Mouse (Mus musculus): ENCODE results near the gene Slc6a1. TPM values are rescaled to one million over a fixed set of nuclear protein-coding genes. Genes with fewer than 3 reads are reported as not detected.

The Slc6a1 gene
- polyA plus RNA-seq, 1 experiment from 2014 or later, result 0.04 TPM

DNA sequence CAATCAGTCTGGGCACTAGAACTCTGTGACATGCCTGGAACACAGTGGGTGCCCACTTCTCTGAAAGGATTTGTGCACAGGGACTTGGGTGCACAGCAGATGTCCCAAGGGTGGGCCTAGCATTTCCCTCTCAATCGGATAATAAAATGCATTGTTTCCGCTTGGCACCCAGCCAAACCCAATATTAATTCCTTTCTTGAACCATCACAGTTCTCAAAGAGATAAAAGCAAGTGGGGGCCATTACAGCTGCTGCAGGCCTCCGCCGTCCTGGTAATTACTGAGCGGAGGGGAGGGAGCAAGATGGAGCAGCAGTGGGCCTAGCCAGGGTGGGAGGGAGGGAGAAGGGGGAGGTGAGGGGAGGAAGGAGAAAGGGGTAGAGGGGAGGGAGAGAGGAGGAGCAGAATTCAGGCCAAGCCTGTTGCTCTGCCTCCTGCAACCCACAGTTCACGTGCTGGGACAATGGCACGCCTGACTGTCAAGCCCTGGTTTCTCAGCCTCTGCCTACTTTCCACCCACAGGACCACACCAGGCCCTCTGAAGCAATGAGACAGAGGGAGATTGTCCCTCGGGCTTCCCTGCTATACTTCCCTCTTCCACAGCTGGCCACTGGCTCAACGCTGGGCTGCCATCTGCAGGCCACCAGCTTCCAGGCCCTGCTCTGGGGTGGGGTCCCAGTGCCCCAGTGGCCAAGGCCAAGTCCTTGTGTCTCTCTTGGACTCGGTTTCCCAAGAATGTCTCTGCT, 15.0 kb downstream of the Slc6a1 start:
- Histone ChIP-seq H3K4me2 (ENCODE audit: low read depth, low read length) (no peak overlapping the region), H3K4me3 (ENCODE audit: low read depth, low read length) (no peak overlapping the region), H3K9ac (ENCODE audit: low read depth, low read length) (no peak overlapping the region), H3K4me1 (ENCODE audit: control insufficient read depth, low read depth, low read length) (no peaks in the 10 kb centered on the region), H3K27me3 (ENCODE audit: control insufficient read depth, insufficient read depth, low read depth, low read length) (no peaks in the 10 kb centered on the region), H3K27ac (ENCODE audit: low read length) (no peak overlapping the region), H3K9me3 (replicated peaks; ENCODE audit: control insufficient read depth, low read length) (no peaks in the 10 kb centered on the region), H3K36me3 (ENCODE audit: control insufficient read depth, insufficient read depth) (no peaks in the 10 kb centered on the region)
- WGBS (ENCODE audit: insufficient replicate concordance), result 46% methylated on average over 10 of the region's 10 CpGs
- no peak for ATAC-seq (ENCODE audit: low read depth)

- H3K27ac ChIP-seq (ENCODE audit: low read length), result no peak overlapping the region
- H3K27me3 ChIP-seq (ENCODE audit: control insufficient read depth, insufficient read depth, low read depth, low read length), result no peaks in the 10 kb centered on the region
- no peak for ATAC-seq (ENCODE audit: low read depth)
- no peaks in the 10 kb centered on the region for H3K36me3 ChIP-seq (ENCODE audit: control insufficient read depth, insufficient read depth)
- no peaks in the 10 kb centered on the region for H3K4me1 ChIP-seq (ENCODE audit: control insufficient read depth, low read depth, low read length)
- 58% methylated on average over 5 of the region's 5 CpGs for WGBS (ENCODE audit: insufficient replicate concordance)
- no peak overlapping the region for H3K4me3 ChIP-seq (ENCODE audit: low read depth, low read length)
- no peak overlapping the region for H3K9ac ChIP-seq (ENCODE audit: low read depth, low read length)
- H3K9me3 ChIP-seq (replicated peaks; ENCODE audit: control insufficient read depth, low read length), result no peaks in the 10 kb centered on the region
- no peak overlapping the region for H3K4me2 ChIP-seq (ENCODE audit: low read depth, low read length)
Observed at GRCm38 (mm10) chr6:114299699-114300098, 17.3 kb downstream of the Slc6a1 start.

- H3K9ac ChIP-seq (ENCODE audit: low read depth, low read length), result no peak overlapping the region
- H3K9me3 ChIP-seq (replicated peaks; ENCODE audit: control insufficient read depth, low read length), result no peaks in the 10 kb centered on the region
- H3K27me3 ChIP-seq (ENCODE audit: control insufficient read depth, insufficient read depth, low read depth, low read length), result no peaks in the 10 kb centered on the region
- no peaks in the 10 kb centered on the region for H3K4me1 ChIP-seq (ENCODE audit: control insufficient read depth, low read depth, low read length)
- WGBS (ENCODE audit: insufficient replicate concordance), result 70% methylated on average over 11 of the region's 11 CpGs
- H3K27ac ChIP-seq (ENCODE audit: low read length), result no peak overlapping the region
- ATAC-seq (ENCODE audit: low read depth), result no peak
- no peaks in the 10 kb centered on the region for H3K36me3 ChIP-seq (ENCODE audit: control insufficient read depth, insufficient read depth)
- H3K4me2 ChIP-seq (ENCODE audit: low read depth, low read length), result no peak overlapping the region
- H3K4me3 ChIP-seq (ENCODE audit: low read depth, low read length), result no peak overlapping the region
Observed at GRCm38 (mm10) chr6:114300737-114301136, 18.3 kb downstream of the Slc6a1 start.

DNA sequence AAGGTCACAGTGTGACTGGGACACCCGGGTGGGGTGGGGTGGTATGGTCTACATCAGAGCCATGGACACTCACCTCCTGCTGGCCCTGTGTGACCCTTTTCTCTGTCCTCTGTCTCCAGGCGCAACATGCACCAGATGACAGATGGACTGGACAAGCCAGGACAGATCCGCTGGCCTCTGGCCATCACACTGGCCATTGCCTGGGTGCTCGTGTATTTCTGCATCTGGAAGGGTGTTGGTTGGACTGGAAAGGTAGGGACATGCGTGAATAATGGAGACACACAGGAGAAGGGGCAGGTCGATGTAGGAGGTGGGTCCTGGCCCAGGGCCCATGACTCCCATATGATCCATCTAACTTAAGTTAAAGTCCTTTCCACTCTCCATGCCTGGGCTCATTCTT, 22.2 kb downstream of the Slc6a1 start:
- H3K4me3 ChIP-seq (ENCODE audit: low read depth, low read length), result no peak overlapping the region
- no peak overlapping the region for H3K9ac ChIP-seq (ENCODE audit: low read depth, low read length)
- WGBS (ENCODE audit: insufficient replicate concordance), result 50% methylated on average over 6 of the region's 6 CpGs
- no peak for ATAC-seq (ENCODE audit: low read depth)
- no peak overlapping the region for H3K27ac ChIP-seq (ENCODE audit: low read length)
- H3K9me3 ChIP-seq (replicated peaks; ENCODE audit: control insufficient read depth, low read length), result no peaks in the 10 kb centered on the region
- no peaks in the 10 kb centered on the region for H3K36me3 ChIP-seq (ENCODE audit: control insufficient read depth, insufficient read depth)
- no peaks in the 10 kb centered on the region for H3K27me3 ChIP-seq (ENCODE audit: control insufficient read depth, insufficient read depth, low read depth, low read length)
- no peak overlapping the region for H3K4me2 ChIP-seq (ENCODE audit: low read depth, low read length)
- no peaks in the 10 kb centered on the region for H3K4me1 ChIP-seq (ENCODE audit: control insufficient read depth, low read depth, low read length)

DNA sequence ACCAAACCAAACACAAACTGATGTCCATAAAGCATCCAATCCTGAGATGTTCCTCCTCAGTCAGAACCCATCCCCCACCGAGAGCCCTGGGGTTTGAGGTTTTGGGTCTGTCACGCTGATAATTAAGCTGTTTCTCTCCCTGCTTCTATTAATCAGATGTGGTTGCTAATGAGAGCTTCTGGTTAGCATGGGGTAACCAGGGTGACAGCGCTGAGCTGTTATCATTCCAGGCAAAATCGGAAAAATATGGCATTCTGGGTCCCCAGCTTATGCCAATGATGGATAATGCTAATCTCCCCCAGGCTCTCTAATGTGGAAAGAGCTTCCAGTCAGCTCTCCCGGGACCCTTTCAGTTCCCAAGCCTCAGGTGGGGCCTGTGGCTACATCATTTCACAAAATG, 38.1 kb downstream of the Slc6a1 start:
- H3K4me3 ChIP-seq (ENCODE audit: low read depth, low read length), result no peak overlapping the region
- no peak overlapping the region for H3K4me2 ChIP-seq (ENCODE audit: low read depth, low read length)
- no peak for ATAC-seq (ENCODE audit: low read depth)
- no peaks in the 10 kb centered on the region for H3K36me3 ChIP-seq (ENCODE audit: control insufficient read depth, insufficient read depth)
- H3K4me1 ChIP-seq (ENCODE audit: control insufficient read depth, low read depth, low read length), result no peaks in the 10 kb centered on the region
- no peaks in the 10 kb centered on the region for H3K27me3 ChIP-seq (ENCODE audit: control insufficient read depth, insufficient read depth, low read depth, low read length)
- no peak overlapping the region for H3K9ac ChIP-seq (ENCODE audit: low read depth, low read length)
- no peak overlapping the region for H3K27ac ChIP-seq (ENCODE audit: low read length)
- no peaks in the 10 kb centered on the region for H3K9me3 ChIP-seq (replicated peaks; ENCODE audit: control insufficient read depth, low read length)
- WGBS (ENCODE audit: insufficient replicate concordance), result 51% methylated on average over 5 of the region's 5 CpGs

GRCm38 (mm10) chr6:114321146-114321545, 38.7 kb downstream of the Slc6a1 start:
- H3K4me3 ChIP-seq (ENCODE audit: low read depth, low read length), result no peak overlapping the region
- H3K4me1 ChIP-seq (ENCODE audit: control insufficient read depth, low read depth, low read length), result no peaks in the 10 kb centered on the region
- no peak overlapping the region for H3K27ac ChIP-seq (ENCODE audit: low read length)
- no peaks in the 10 kb centered on the region for H3K27me3 ChIP-seq (ENCODE audit: control insufficient read depth, insufficient read depth, low read depth, low read length)
- no peaks in the 10 kb centered on the region for H3K9me3 ChIP-seq (replicated peaks; ENCODE audit: control insufficient read depth, low read length)
- 75% methylated on average over 3 of the region's 3 CpGs for WGBS (ENCODE audit: insufficient replicate concordance)
- no peak for ATAC-seq (ENCODE audit: low read depth)
- no peaks in the 10 kb centered on the region for H3K36me3 ChIP-seq (ENCODE audit: control insufficient read depth, insufficient read depth)
- no peak overlapping the region for H3K4me2 ChIP-seq (ENCODE audit: low read depth, low read length)
- H3K9ac ChIP-seq (ENCODE audit: low read depth, low read length), result no peak overlapping the region

GRCm38 (mm10) chr6:114322914-114323313, 40.5 kb downstream of the Slc6a1 start:
- Histone ChIP-seq H3K27ac (ENCODE audit: low read length) (no peak overlapping the region), H3K4me1 (ENCODE audit: control insufficient read depth, low read depth, low read length) (no peaks in the 10 kb centered on the region), H3K36me3 (ENCODE audit: control insufficient read depth, insufficient read depth) (no peaks in the 10 kb centered on the region), H3K27me3 (ENCODE audit: control insufficient read depth, insufficient read depth, low read depth, low read length) (no peaks in the 10 kb centered on the region), H3K4me2 (ENCODE audit: low read depth, low read length) (no peak overlapping the region), H3K4me3 (ENCODE audit: low read depth, low read length) (no peak overlapping the region), H3K9ac (ENCODE audit: low read depth, low read length) (no peak overlapping the region), H3K9me3 (replicated peaks; ENCODE audit: control insufficient read depth, low read length) (no peaks in the 10 kb centered on the region)
- no peak for ATAC-seq (ENCODE audit: low read depth)
- WGBS (ENCODE audit: insufficient replicate concordance), result 59% methylated on average over 3 of the region's 3 CpGs

DNA sequence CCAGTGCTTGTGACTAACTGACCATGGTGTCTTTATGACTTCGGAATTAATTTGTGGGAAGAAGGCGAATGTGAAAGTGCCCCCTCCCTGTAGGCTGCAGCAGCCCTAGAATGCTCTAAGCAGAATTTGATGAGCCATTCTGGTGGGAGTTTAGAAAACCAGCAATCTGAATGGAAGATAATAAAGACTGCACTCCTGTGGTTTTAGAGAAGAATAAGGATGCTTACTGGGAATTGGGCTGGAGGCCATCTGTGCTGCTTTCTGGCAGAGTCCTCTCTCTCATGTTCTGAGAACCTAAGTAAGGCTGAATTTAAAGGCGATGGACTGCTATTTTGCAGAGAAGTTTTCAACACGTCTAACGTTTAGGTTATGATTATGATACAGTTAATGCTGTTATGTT, 42.4 kb downstream of the Slc6a1 start:
- ATAC-seq (ENCODE audit: low read depth), result no peak
- no peak overlapping the region for H3K9ac ChIP-seq (ENCODE audit: low read depth, low read length)
- 75% methylated on average over 5 of the region's 5 CpGs for WGBS (ENCODE audit: insufficient replicate concordance)
- H3K27ac ChIP-seq (ENCODE audit: low read length), result no peak overlapping the region
- no peaks in the 10 kb centered on the region for H3K36me3 ChIP-seq (ENCODE audit: control insufficient read depth, insufficient read depth)
- no peaks in the 10 kb centered on the region for H3K4me1 ChIP-seq (ENCODE audit: control insufficient read depth, low read depth, low read length)
- no peaks in the 10 kb centered on the region for H3K27me3 ChIP-seq (ENCODE audit: control insufficient read depth, insufficient read depth, low read depth, low read length)
- no peak overlapping the region for H3K4me3 ChIP-seq (ENCODE audit: low read depth, low read length)
- no peaks in the 10 kb centered on the region for H3K9me3 ChIP-seq (replicated peaks; ENCODE audit: control insufficient read depth, low read length)
- H3K4me2 ChIP-seq (ENCODE audit: low read depth, low read length), result no peak overlapping the region

DNA sequence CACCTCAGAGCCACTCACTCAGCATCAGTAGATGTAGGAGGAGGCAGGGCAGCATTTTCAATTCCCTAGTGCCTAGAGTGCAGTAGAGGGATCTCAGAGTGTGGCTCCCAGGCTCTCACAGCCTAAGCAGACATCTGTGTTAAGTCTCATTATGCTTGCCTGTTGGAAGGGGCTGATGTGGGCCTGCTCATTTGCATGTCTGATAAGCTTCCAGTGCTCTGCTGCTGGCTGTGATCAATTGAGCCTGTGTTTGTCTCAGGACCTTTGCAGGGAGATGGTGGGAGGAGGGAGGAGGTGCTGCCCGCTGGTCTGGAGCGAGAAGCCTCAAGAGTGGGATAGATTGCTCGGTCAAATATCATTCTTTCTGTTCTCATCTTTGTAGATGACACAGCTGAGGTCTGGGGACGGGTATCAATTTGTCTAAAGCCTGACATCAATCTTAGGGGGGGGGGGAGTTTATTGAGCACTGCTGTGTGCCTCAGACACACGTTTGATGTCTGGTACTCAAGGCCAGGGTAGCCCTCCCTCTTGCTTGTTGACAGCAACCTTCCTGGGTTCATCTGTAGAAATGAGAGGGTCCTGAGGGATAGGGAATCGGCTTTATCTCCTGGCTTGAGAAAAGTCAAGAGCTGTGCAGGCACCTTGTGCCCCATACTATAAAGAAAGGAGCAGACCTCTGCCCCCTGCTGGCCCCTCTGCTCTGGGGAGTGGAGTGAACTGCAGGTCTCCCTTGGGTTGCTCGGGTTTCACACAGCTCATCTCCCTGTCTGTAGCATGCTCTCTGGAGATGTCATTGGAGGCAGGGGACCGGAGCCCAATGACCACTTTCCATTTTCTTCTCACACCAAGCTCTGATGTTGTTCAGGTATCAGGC, 47.4 kb downstream of the Slc6a1 start:
- H3K27me3 ChIP-seq (ENCODE audit: control insufficient read depth, insufficient read depth, low read depth, low read length), result no peaks in the 10 kb centered on the region
- no peaks in the 10 kb centered on the region for H3K36me3 ChIP-seq (ENCODE audit: control insufficient read depth, insufficient read depth)
- no peaks in the 10 kb centered on the region for H3K4me1 ChIP-seq (ENCODE audit: control insufficient read depth, low read depth, low read length)
- no peak for ATAC-seq (ENCODE audit: low read depth)
- no peaks in the 10 kb centered on the region for H3K9me3 ChIP-seq (replicated peaks; ENCODE audit: control insufficient read depth, low read length)
- H3K4me2 ChIP-seq (ENCODE audit: low read depth, low read length), result no peak overlapping the region
- no peak overlapping the region for H3K4me3 ChIP-seq (ENCODE audit: low read depth, low read length)
- H3K9ac ChIP-seq (ENCODE audit: low read depth, low read length), result no peak overlapping the region
- 31% methylated on average over 8 of the region's 8 CpGs for WGBS (ENCODE audit: insufficient replicate concordance)
- H3K27ac ChIP-seq (ENCODE audit: low read length), result no peak overlapping the region
